Mouse (Mus musculus) left cerebral cortex, postnatal 4 days (tissue): Measurements from ENCODE around the gene Csf2rb. TPM values are rescaled to one million over a fixed set of nuclear protein-coding genes. Genes with fewer than 3 reads are reported as not detected.

Experiments
- DNase-seq: peaks from one replicate; pipeline ENCODE4 v3.0.0-alpha.2; 2022
- intact Hi-C: fragments of 180-260 bp; cut with DNase I; formaldehyde crosslinking; loops from one replicate; pipeline ENCODE4 v1.15.1; 2025
- microRNA-seq: library from miRNA; unstranded; fragments of <30 nt; microRNA quantifications from one replicate; pipeline ENCODE4 v1.2.0, GENCODE M21; 2022
- total RNA-seq, 2 experiments: library from RNA; stranded (reverse); gene quantifications; 2 replicates each; pipeline ENCODE4 v1.2.3; 2021

The Csf2rb gene
- total RNA-seq, 2 experiments from 2014 or later, result 1.3 to 2.4 TPM

- no peak for DNase-seq
- intact Hi-C loops, result no loop called here
Measured at GRCm38 (mm10) chr15:78372796-78373195, 47.2 kb downstream of the Csf2rb start.

GRCm38 (mm10) chr15:78374204-78374603 is 48.7 kb downstream of the Csf2rb start:
- peak; percentile 91 for DNase-seq
- intact Hi-C loops, result no loop called here

- intact Hi-C loops, result no loop called here
- DNase-seq, result no peak
Measured at GRCm38 (mm10) chr15:78377859-78378258, 52.3 kb downstream of the Csf2rb start.

- DNase-seq, result no peak
- intact Hi-C loops, result no loop called here
Measured at GRCm38 (mm10) chr15:78378556-78378955, 53.0 kb downstream of the Csf2rb start.

GRCm38 (mm10) chr15:78380208-78380607 is 54.7 kb downstream of the Csf2rb start:
- no peak for DNase-seq
- intact Hi-C loops, result no loop called here

GRCm38 (mm10) chr15:78380741-78381140 is 55.2 kb downstream of the Csf2rb start:
- DNase-seq, result no peak

GRCm38 (mm10) chr15:78382115-78382514 is 56.6 kb downstream of the Csf2rb start:
- intact Hi-C loops, result no loop called here

More at GRCm38 (mm10) chr15:78380741-78381140, 55.2 kb downstream of the Csf2rb start:
- intact Hi-C loops, result no loop called here

GRCm38 (mm10) chr15:78383450-78384219 is 58.1 kb downstream of the Csf2rb start:
- intact Hi-C loops, result no loop called here
- peak; percentile 65 for DNase-seq

More at GRCm38 (mm10) chr15:78382115-78382514, 56.6 kb downstream of the Csf2rb start:
- no peak for DNase-seq

GRCm38 (mm10) chr15:78384220-78385116 is 58.9 kb downstream of the Csf2rb start:
- peak; percentile 51 for DNase-seq
- intact Hi-C loops, result no loop called here

- no peak for DNase-seq
- intact Hi-C loops, result no loop called here
Measured at GRCm38 (mm10) chr15:78385564-78385963, 60.0 kb downstream of the Csf2rb start.

- intact Hi-C loops, result no loop called here
- no peak for DNase-seq
Measured at GRCm38 (mm10) chr15:78390855-78391254, 65.3 kb downstream of the Csf2rb start.

- DNase-seq, result no peak
- intact Hi-C loops, result no loop called here
Measured at GRCm38 (mm10) chr15:78395478-78395962, 70.0 kb downstream of the Csf2rb start, which contains the start of gene Tex33. Tex33 (minus strand) TSS chr15:78395912.

- DNase-seq, result peak; percentile 67
- intact Hi-C loops, result no loop called here
Measured at GRCm38 (mm10) chr15:78401345-78401744, 75.8 kb downstream of the Csf2rb start.

GRCm38 (mm10) chr15:78401921-78402320 is 76.4 kb downstream of the Csf2rb start:
- peak; percentile 83 for DNase-seq
- intact Hi-C loops, result no loop called here

- DNase-seq, result peak; percentile 59
- intact Hi-C loops, result no loop called here
Measured at GRCm38 (mm10) chr15:78402423-78402822, 76.9 kb downstream of the Csf2rb start.

GRCm38 (mm10) chr15:78403301-78403741 is 77.8 kb downstream of the Csf2rb start:
- no peak for DNase-seq
- intact Hi-C loops, result no loop called here

Small RNAs within 50 kb of the gene (microRNA-seq; reads per million reads assigned to microRNA genes)
- gene Mir7676-1, result not detected
- gene Mir7676-2, result not detected

Other genes with a start within 250 kb of the Csf2rb start
- gene Cacng2, start 205.7 kb upstream of the Csf2rb start, total RNA-seq, result 10 to 100 TPM; 36.0 to 36.7 TPM
- 10 to 100 TPM; 39.9 to 41.0 TPM for gene Ift27, start 151.6 kb upstream of the Csf2rb start, total RNA-seq
- under 1 TPM; 0.40 to 0.89 TPM for gene Pvalb, start 119.4 kb upstream of the Csf2rb start, total RNA-seq
- gene Ncf4, start 81.0 kb upstream of the Csf2rb start, total RNA-seq, result 1 to 10 TPM in 1 of 2 experiments, under 1 TPM in 1; 0.81 to 1.5 TPM
- gene Csf2rb2, start 20.0 kb upstream of the Csf2rb start, total RNA-seq, result under 1 TPM; 0.46 TPM
- not detected for gene Tex33, start 70.2 kb downstream of the Csf2rb start, total RNA-seq
- gene Tst, start 80.2 kb downstream of the Csf2rb start, total RNA-seq, result 10 to 100 TPM; 29.2 to 30.4 TPM
- 10 to 100 TPM; 57.2 to 58.7 TPM for gene Mpst, start 80.7 kb downstream of the Csf2rb start, total RNA-seq
- gene Kctd17, start 102.8 kb downstream of the Csf2rb start, total RNA-seq, result 100 to 1,000 TPM; 212 to 213 TPM
- not detected for gene Tmprss6, start 142.9 kb downstream of the Csf2rb start, total RNA-seq
- gene Il2rb, start 169.5 kb downstream of the Csf2rb start, total RNA-seq, result under 1 TPM in 1 of 2 experiments, not detected in 1; 0.08 TPM
- 10 to 100 TPM; 12.2 to 13.4 TPM for gene C1qtnf6, start 205.7 kb downstream of the Csf2rb start, total RNA-seq
- gene Sstr3, start 218.9 kb downstream of the Csf2rb start, total RNA-seq, result 1 to 10 TPM; 5.5 to 6.5 TPM
- gene Rac2, start 247.0 kb downstream of the Csf2rb start, total RNA-seq, result 1 to 10 TPM; 1.4 to 4.2 TPM